Mouse (Mus musculus): Measurements from ENCODE around the gene Gm20931. TPM values are rescaled to one million over a fixed set of nuclear protein-coding genes. Genes with fewer than 3 reads are reported as not detected.
"Not testable (repeated sequence)": the region's sequence is repeated elsewhere in the genome, so short reads cannot be mapped to it uniquely, and the experiment has no call there.

The Gm20931 gene
- polyA plus RNA-seq (2016; fragmentation: Nextera tagmentation; extraction: Ambion mirVana): not detected in 2 replicates

DNA sequence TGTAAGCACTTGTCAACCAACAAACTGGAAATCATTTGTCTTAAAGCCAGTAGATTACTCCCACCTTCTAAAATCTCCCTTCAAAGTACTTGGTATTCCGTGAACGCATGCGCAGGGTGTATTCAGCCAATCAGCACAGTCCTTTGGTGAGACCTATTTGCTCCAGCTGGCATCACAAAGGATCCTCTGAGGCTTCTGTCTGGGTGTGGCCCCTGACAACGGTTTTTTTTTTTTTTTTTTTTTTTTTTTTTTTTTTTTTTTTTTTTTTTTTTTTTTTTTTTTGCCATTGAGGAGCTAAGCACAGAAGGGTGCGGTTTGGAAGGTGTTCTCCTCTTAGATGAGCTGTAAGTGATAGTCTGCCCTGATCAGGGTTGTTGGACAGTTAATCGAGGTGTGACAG is at the start of gene Gm20931:
Gm20931 (plus strand) TSS at position 301 of the 400 bp plus-strand sequence.
- H3K9ac ChIP-seq; H3K27ac ChIP-seq; H3K4me2 ChIP-seq; ATAC-seq; H3K4me1 ChIP-seq; H3K4me3 ChIP-seq; H3K9me3 ChIP-seq (replicated peaks); H3K27me3 ChIP-seq (replicated peaks); H3K36me3 ChIP-seq: not testable (repeated sequence)
- no CpG with 5 or more reads among the region's 6 CpGs for WGBS (ENCODE audit: insufficient replicate concordance)
